Mouse (Mus musculus): ENCODE data around the gene Ralb.

Gene Ralb

DNA sequence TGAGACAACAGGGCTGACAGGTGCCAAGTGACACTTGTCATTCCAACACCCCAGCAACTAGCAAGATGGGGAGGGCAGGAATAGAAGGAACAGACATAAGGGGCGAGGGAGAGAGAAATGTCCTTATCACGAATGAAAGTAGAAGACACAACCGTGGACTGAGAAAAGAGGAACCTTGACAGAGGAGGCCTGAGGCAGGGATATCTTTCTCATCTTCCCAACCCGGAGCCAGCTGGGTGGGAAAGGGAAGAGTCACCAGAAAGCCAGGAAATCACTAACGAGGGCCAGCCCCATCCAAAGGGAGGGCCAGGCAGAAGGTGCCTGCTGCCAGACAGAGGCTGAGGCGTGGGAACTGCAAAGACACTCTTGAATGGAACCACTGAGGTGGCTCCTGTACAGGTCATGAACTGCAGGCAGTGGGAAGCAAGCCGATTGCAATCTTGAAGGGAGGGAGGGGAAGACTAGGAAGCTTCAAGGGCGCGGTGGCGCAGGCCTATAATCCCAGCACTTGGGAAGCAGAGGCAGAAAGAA is 57.8 kb downstream of the Ralb start:
- DNase-seq (ENCODE audit: low spot score) = no peak

DNA sequence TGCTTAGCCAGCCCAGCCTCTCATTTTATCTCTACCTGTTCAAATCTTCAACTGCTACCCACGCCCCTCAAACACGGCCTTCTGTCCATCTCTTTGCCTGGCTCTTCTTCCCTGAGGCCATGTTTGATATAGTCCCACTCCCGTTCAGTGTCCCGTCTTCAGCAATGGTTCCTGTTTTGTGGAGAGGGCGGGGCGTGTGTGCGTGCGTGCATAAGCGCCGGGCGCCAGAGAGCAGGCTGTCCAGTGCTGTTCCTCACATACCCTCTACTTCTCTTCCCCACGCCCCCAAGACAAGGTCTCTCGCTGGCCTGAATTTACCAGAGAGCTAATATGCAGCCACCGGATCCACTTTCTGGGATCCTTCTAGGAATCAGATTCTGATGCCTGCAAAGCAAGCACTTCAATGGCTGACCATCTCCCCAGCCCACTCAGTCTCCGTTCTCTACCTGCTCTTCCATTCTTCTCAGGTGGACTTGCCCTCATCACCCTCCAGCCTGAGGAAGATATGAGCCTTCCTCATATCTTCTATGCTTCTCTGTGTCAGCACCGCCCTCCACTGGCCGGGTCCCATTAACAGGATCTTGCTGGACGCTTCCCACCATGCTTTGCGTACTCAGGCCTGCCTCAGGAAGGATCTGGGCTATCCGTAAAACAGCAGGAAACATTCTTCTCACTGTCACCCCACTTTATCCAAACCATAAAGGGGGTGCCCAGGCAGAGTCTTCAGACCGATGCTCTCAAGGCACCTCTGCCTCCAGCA is 60.8 kb downstream of the Ralb start:
- no peak for DNase-seq (ENCODE audit: low spot score)

DNA sequence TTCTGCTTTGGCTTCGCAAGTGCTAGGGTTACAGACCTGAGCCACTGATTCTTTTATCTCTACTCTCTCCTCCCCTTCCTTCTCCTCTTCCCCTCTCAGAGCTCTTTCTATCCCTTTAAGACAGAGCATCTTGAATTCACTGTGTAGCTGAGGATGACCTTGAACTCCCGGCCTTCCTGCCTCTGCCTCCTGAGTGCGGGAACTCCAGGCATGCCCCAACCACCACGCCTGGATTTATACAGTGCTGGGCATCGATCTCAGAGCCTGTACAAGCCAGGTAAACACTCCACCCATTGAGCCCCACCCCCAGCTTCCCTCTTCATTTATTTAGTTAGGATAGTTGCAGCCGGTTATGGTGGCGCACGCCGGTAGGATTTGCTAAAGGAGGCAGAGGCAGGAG is 61.7 kb downstream of the Ralb start:
- DNase-seq (ENCODE audit: low spot score) = no peak

DNA sequence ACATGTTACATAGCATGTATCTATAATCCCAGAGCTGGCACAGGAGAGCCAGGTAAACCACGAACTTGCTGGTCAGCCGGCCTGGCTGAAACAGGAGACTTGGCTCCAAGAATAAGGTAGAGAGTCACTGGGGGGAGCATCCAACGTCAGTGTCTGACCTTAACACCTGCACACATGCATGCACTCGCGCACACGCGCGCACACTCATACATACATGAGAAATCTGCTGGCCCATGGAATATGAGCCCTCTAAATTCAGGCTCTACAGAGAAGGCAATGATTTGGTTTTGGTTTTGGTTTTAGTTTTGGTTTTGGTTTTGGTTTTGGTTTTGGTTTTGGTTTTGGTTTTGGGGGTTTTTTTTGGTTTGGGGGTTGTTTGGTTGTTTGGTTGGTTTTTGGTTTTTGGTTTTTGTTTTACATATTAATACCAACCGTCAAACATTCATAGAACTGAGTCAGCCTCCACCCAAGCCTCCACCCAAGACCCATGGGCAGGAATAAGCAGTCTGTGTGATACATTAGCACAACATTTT is 66.4 kb downstream of the Ralb start:
- DNase-seq (ENCODE audit: low spot score) = no peak

DNA sequence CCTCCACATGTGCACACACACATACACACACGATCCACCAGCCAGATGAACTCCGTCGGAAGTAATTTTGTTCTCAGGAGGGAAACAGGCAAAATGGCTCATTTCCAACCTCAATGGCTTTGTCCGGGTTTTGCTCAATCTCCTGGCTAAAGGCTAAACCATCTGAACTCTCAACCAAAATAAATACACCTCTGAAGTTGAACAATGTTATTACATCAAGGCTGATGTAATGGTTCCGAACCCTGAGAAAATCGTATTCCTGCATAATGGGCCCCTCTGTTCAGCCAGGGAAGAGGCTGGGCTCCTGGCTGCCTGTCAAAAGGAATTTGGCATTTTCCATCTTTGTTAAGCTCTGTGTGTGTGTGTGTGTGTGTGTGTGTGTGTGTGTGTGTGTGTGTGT is 67.2 kb downstream of the Ralb start:
- no peak for DNase-seq (ENCODE audit: low spot score)

DNA sequence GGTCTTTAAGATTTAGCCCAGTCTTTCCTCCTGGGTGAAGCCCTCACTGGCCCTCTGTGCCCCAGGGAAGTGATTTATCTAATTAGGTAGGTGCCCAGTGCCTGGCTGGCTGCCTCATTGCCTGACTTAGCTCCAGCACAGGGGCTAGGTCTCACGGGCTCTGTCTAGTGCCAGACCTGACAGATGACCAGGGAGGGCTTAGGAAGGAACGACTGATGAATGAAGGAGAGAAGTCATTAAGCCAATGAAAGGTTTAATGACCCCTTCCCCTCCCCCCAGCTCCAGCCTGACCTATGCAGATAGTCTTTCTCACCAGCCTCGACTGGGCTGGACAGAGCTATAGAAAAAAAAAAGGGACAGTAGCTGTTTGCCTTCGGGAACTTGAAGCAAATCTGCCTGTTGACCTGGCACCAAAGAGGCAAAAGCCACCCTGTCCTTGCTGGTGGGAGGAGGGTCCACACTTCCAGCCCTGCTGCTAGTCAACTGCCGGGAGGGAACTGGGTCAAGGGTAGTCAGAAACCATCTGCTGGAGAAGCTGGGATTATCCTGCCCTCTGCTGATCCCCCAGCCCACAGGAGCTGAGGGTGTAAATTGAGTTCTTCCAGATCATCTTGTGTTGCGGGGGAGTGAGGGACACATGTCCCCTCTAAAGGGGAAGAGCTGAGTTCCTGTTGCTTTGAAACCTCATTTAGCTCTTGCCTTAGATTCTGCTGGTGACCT is 80.3 kb downstream of the Ralb start:
- no peak for DNase-seq (ENCODE audit: low spot score)

DNA sequence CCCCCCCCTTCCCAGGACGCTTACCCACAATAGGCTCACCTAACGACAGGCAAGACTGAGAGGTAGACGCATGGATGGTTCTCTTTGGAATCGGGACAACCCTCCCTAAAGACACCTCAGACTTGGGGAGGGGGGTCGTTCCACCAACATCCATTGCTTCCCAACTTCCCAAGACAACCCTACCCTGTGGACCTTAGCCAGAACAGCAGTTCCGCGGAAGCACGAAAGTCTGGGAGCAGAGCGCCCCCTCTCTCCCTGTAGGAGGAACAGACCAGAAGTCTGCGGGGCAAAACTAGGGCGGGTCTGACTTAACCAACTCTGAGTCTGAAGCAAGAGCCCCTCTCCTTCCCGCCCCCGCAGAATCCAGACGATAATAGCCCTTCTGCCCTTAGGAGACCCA is 81.1 kb downstream of the Ralb start:
- no peak for DNase-seq (ENCODE audit: low spot score)

DNA sequence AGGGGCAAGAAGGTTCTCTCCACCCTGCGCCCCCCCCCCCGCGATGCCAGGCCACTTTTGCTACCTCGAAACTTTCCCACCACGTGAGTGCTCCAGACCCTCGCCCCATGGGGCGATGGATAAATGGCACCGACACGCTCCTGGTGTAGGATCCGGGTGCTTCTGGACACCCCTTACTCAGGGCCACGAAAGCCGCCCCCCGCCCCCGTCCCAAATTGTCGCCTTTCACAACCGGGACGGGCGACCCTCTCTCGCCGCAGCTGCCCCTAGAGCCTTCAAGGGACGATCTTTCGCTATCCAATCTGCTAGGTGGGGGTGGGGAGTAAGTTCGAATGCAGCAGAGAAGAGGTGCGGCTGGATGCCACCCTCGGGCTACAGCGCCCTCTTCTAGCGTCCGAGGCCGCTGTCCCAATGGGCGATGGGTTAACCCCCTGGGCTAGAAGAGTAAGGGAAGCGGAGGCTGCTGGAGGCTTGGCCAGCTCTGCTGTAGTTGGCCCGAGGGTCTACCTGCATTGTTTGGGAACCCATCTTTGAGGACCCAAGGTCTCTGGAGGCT is 82.1 kb downstream of the Ralb start:
- DNase-seq (ENCODE audit: low spot score) = no peak

DNA sequence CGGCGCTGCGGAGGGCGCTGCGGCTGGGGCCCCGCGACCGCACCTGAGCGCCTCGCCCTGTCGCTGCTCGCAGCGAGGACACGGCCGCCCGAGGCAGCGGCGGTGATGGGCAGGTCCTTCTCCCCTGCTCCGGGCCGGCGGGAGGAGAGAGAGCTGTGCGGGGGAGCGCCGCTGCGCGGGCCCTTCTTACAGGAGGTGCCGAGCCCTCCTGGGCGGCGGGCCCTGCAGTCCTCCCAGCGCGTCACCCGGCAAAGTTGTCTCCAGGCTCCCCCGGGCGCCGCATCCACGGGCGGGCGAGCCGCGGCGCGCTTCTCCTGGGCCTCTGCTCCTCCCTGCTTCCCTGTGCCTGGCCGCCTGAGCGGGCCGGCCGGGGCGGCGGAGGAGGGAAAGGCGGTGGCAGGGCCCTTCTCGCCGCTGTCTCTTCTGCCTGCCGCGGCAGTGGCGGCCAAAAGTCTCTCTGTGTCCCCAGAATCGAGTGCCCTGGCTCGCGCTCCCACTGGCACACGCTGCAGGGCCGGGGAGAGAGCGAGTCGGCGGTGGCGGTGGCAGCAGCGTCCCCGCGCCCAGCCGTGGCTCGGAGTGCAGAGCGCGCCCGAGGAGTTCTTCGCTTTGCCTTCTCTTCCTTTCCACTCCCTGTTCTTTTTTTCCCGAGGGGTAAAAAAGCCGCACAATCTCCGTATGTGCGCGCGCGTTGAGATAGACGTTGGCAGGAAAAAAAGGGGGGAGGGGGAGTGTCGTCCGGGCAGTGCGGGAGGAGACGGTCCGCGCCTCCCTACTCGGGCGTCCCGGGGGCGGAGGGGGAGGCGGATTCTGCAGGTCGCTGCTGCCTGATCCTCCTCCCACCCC is 82.8 kb downstream of the Ralb start, which contains the start of gene Inhbb:
Inhbb (minus strand) TSS at position 673 of the 846 bp plus-strand sequence.
- DNase-seq (ENCODE audit: low spot score) = no peak

DNA sequence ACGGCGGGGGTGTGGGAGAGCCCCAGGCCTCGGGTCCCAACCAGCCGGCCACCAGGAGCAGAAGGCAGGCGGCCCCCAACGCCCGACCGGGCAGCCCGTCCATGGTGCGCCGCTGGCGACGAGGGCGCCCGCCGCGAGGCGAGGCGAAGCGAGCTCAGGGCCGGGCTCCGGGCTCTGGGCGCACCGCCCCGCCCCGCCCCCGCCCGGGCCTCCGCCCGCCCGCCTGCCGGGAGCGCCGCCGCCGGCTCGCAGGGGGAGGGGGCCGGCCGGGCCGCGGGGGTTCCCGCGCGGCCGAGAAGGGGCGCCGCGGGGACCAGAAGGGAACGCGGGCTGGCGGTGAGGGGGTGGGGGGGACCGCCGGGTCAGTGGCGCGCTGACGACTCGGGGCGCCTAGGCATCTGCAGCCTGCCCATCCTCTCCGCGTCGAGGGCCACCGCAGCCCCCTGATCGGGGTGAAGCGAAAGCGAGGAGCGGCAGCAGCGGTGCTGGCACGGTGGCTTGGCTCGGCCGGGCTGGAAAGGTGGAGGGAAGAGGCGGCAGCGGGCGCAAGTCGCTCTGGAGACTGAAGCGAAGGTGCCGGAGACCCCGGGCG is 83.5 kb downstream of the Ralb start:
- DNase-seq (ENCODE audit: low spot score) = no peak
